Mouse (Mus musculus): ENCODE results near the gene Nr2c2ap.

- TF ChIP-seq CTCF (IDR thresholded peaks at IDR 0.05; ENCODE audit: insufficient read depth, low read depth, low read length) (no peak), POLR2A (IDR thresholded peaks at IDR 0.05; ENCODE audit: insufficient read depth, low read depth, low read length) (no peak)
These were observed 3.8 kb downstream of the Nr2c2ap start for GRCm38 (mm10) chr8:70134931-70135330.
